Mouse (Mus musculus) brain, embryonic 14.5 days (tissue): ENCODE results near the gene Dppa3. TPM values are rescaled to one million over a fixed set of nuclear protein-coding genes. Genes with fewer than 3 reads are reported as not detected.

ENCODE experiments used
- DNase-seq: peaks from one replicate; pipeline ENCODE4 v3.0.0-alpha.2; 2011; ENCODE audit warnings: low read depth
- CTCF ChIP-seq: fragments of 200-500 bp; IDR thresholded peaks from 2 replicates; pipeline ENCODE4 v1.5.1; 2012; ENCODE audit warnings: inconsistent platforms, mild to moderate bottlenecking, moderate library complexity, borderline replicate concordance; ENCODE audit not compliant: insufficient read depth, insufficient read length; ENCODE audit errors: extremely low read depth
- POLR2A ChIP-seq: fragments of 200-500 bp; IDR thresholded peaks from 2 replicates; pipeline ENCODE4 v1.6.1; 2012; ENCODE audit warnings: mild to moderate bottlenecking, inconsistent platforms, borderline replicate concordance; ENCODE audit not compliant: poor library complexity, insufficient read depth, insufficient read length, severe bottlenecking; ENCODE audit errors: extremely low read depth
- polyA plus RNA-seq: library from polyadenylated mRNA; depleted of rRNA; stranded (reverse); fragments of >200 nt; gene quantifications from 2 replicates; pipeline ENCODE4 v1.2.3, GENCODE M21; 2012; rRNA removed

Dppa3 gene
- polyA plus RNA-seq: not detected in 2 replicates

GRCm38 (mm10) chr6:122626110-122626509, at the start of gene Dppa3:
TSS of gene Dppa3 (plus strand) at chr6:122626410.
- TF ChIP-seq CTCF (no peak), POLR2A (no peak)
- no peak for DNase-seq

DNA sequence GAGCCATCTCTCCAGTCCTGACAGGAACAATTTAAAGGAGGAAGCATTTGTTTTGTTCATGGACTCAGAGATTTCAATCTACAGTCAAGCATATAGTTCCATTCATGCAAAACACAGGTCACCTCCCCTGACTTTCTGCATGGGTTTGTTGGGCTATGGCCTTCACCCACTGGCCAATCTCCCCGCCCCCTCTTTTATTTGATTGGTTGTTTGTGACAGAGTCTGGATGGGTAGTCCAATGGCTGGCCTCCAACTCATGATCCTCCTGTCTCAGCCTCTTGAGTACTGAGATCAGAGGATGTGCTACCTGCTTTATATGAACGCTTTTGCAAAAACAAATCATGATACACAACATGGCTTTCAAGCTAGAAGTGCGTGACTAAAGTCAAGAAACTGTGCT, 49.2 kb upstream of the Dppa3 start:
- no peak for DNase-seq
- TF ChIP-seq POLR2A: no peak
- no peak for TF ChIP-seq CTCF

DNA sequence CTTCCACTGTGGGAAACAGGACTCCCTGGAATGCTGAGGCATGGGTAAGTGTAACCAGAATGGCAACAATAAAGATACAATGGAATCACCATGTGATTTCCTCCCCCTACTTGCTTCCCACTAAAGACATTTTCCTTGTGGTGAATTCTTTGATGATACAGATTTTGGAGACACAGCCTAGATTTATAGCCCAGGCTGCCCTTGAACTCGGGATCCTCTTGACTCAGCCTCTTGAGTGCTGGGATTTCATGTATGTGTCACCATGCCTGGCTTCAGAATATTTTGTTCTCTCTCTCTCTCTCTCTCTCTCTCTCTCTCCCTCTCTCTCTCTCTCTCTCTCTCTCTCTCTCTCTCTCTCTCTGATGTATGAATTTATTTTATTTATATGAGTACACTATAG, 47.1 kb upstream of the Dppa3 start:
- TF ChIP-seq POLR2A (no peak), CTCF (no peak)
- DNase-seq: no peak

DNA sequence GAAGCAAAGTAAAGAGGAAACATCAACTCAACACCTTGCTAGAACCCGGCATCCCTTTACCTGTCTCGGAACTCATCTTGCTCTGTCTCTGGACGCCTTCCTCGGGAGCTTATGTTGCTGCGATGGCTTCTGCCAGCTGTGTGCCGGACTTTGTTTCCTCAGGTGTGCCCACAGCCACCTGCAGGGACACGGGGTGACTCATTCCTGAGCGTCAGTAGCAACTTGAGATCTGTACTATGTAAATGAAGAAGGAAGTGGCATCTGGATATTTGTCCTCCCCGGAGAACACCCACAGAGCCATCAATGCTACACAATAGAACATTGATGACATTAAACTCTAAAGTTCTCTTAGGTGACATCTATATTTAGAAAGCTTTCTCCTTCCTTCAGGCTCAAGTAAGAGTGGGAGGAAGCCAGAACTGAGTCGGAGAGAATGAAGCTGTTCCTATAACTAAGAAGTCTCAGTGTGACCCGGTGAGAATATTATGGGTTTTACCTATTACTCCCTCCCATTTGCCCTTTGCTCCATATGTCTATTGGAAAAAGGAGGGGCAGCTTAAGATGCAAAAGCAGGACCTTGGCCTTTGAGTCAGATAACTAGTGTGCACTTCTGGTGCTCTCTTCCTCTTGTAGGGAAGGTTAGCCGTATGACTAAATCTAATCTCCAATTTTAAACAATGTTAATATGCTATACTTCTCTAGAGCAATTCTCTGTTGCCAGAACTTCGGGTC, 35.0 kb upstream of the Dppa3 start:
- TF ChIP-seq CTCF (no peak), POLR2A (no peak)

DNA sequence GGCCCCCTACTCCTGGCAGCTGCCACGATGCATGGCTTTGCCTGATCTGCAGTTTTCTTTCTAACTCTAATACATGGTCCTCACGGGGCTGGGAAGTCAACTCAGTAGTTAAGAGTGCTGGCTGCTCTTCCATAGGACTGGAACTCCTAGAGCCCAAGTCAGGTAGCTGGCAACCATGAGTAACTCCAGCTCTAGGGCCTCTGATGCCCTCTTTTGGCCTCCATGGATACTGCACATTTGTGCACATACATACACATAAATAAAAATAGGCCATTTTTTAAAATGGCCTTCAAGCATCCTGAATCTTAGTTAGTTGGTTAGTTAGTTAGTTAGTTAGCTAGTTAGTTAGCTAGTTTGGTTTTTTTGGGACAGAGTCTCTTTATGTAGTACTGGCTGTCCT, 33.3 kb upstream of the Dppa3 start:
- no peak for TF ChIP-seq POLR2A
- TF ChIP-seq CTCF: no peak
- DNase-seq: no peak

More for the DNA sequence above, 35.0 kb upstream of the Dppa3 start:
- no peak for DNase-seq

- TF ChIP-seq POLR2A (no peak), CTCF (peak; percentile 42; the same call in 1 of the 2 replicates)
Measured at GRCm38 (mm10) chr6:122595637-122596036, 30.6 kb upstream of the Dppa3 start.

GRCm38 (mm10) chr6:122596608-122597007, 29.6 kb upstream of the Dppa3 start:
- TF ChIP-seq CTCF: no peak
- TF ChIP-seq POLR2A: no peak
- no peak for DNase-seq

More at GRCm38 (mm10) chr6:122595637-122596036, 30.6 kb upstream of the Dppa3 start:
- peak; percentile 67 for DNase-seq

DNA sequence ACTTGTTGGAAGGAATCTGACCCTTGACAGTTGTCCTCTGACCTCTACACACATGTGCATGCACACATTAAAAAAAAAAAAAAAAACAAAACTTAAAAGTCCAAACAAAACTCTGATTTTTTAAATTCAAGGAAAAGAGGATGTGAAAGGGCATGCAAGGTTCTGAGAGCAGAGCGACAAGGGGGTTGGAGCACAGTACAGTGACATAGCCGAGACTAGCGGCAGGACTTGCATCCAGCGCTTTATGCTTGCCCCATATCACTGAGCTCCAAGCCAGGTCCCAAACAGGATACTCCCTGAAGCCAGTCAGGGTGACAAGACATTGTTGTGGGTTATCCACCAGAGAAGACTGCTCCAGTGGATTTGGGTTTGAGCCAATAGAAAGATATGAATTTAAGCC, 28.2 kb upstream of the Dppa3 start:
- TF ChIP-seq POLR2A (no peak), CTCF (no peak)
- DNase-seq: no peak

- DNase-seq: peak; percentile 70
- TF ChIP-seq POLR2A (no peak), CTCF (no peak)
Measured at GRCm38 (mm10) chr6:122598436-122598835, 27.8 kb upstream of the Dppa3 start.

DNA sequence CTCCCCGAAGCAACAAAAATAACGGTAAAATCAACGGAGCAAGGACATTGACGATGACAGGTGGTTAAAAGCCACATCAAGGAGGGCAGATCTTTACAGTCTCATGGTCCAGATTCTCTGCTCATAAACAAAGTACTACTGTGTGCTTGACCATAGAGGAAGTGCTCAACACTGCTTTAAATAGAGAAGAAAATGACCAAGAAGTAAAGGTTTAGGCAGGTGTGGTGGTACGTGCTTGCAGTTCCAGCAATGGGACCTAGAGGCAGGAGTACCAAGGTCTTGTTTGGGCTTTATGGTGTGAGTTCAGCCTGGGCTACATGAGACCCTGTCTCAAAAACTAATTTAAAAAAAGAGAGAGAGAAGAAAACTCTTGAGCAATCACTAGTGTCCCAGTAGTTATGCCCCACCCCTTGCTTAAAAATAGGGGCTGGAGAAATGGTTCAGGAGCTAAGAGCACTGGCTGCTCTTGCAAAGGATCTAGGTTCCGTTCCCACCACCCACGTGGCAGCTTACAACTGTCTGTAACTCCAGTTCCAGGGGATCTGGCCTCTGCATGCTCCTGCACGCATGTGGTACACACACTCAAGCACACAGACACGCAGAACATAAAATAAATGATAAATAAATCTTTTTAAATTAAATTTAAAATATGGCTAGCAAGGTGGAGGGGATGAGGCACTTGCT, 27.0 kb upstream of the Dppa3 start:
- TF ChIP-seq POLR2A (no peak), CTCF (no peak)
- DNase-seq: no peak

GRCm38 (mm10) chr6:122600066-122600646, 26.1 kb upstream of the Dppa3 start:
- TF ChIP-seq CTCF: no peak
- TF ChIP-seq POLR2A: no peak
- peak; percentile 33 for DNase-seq
